Mouse (Mus musculus): Measurements from ENCODE around the gene Usp8. TPM values are rescaled to one million over a fixed set of nuclear protein-coding genes. Genes with fewer than 3 reads are reported as not detected.

The Usp8 gene
- polyA plus RNA-seq, 1 experiment from 2014 or later: 12.9 TPM

- Histone ChIP-seq H3K27ac (ENCODE audit: low read depth) (no peak overlapping the region), H3K9ac (replicated peaks) (no peak overlapping the region), H3K4me3 (ENCODE audit: low read depth, low read length) (no peak overlapping the region), H3K36me3 (replicated peaks; ENCODE audit: insufficient read depth, low read length) (no peaks in the 10 kb centered on the region), H3K9me3 (ENCODE audit: low read length) (no peaks in the 10 kb centered on the region), H3K4me2 (ENCODE audit: low read depth, low read length) (no peak overlapping the region), H3K4me1 (ENCODE audit: insufficient read depth) (no peaks in the 10 kb centered on the region), H3K27me3 (ENCODE audit: insufficient read depth, low read length) (no peaks in the 10 kb centered on the region)
- no peak for TF ChIP-seq EP300 (IDR thresholded peaks at IDR 0.05; ENCODE audit: low read depth)
- TF ChIP-seq CTCF (IDR thresholded peaks at IDR 0.05; ENCODE audit: low read depth): no peak
- no peak for DNase-seq
- WGBS (ENCODE audit: insufficient replicate concordance): 35% methylated on average over 1 of the region's 1 CpGs
- no peak for ATAC-seq
Observed at GRCm38 (mm10) chr2:126776416-126776815, 69.3 kb downstream of the Usp8 start.

- DNase-seq: no peak
- H3K36me3 ChIP-seq (replicated peaks; ENCODE audit: insufficient read depth, low read length): no peaks in the 10 kb centered on the region
- no peaks in the 10 kb centered on the region for H3K4me1 ChIP-seq (ENCODE audit: insufficient read depth)
- TF ChIP-seq CTCF (IDR thresholded peaks at IDR 0.05; ENCODE audit: low read depth): no peak
- no peak for TF ChIP-seq EP300 (IDR thresholded peaks at IDR 0.05; ENCODE audit: low read depth)
- no peaks in the 10 kb centered on the region for H3K27me3 ChIP-seq (ENCODE audit: insufficient read depth, low read length)
- WGBS (ENCODE audit: insufficient replicate concordance): 67% methylated on average over 4 of the region's 4 CpGs
- H3K9ac ChIP-seq (replicated peaks): no peak overlapping the region
- H3K4me2 ChIP-seq (ENCODE audit: low read depth, low read length): no peak overlapping the region
- no peak overlapping the region for H3K4me3 ChIP-seq (ENCODE audit: low read depth, low read length)
- H3K9me3 ChIP-seq (ENCODE audit: low read length): no peaks in the 10 kb centered on the region
- H3K27ac ChIP-seq (ENCODE audit: low read depth): no peak overlapping the region
- ATAC-seq: 0 out of 2 replicates have a peak, but pooled peaks have one; percentile 27
Observed at GRCm38 (mm10) chr2:126778806-126779205, 71.7 kb downstream of the Usp8 start.

- no peak for TF ChIP-seq EP300 (IDR thresholded peaks at IDR 0.05; ENCODE audit: low read depth)
- TF ChIP-seq CTCF (IDR thresholded peaks at IDR 0.05; ENCODE audit: low read depth): no peak
- Histone ChIP-seq H3K27me3 (ENCODE audit: insufficient read depth, low read length) (no peaks in the 10 kb centered on the region), H3K4me2 (ENCODE audit: low read depth, low read length) (no peak overlapping the region), H3K4me1 (ENCODE audit: insufficient read depth) (no peaks in the 10 kb centered on the region), H3K4me3 (ENCODE audit: low read depth, low read length) (no peak overlapping the region), H3K9ac (replicated peaks) (no peak overlapping the region), H3K36me3 (replicated peaks; ENCODE audit: insufficient read depth, low read length) (no peaks in the 10 kb centered on the region), H3K27ac (ENCODE audit: low read depth) (no peak overlapping the region), H3K9me3 (ENCODE audit: low read length) (no peaks in the 10 kb centered on the region)
- ATAC-seq (no peak), DNase-seq (no peak)
- WGBS (ENCODE audit: insufficient replicate concordance): 87% methylated on average over 10 of the region's 10 CpGs
Observed at GRCm38 (mm10) chr2:126780286-126780685, 73.2 kb downstream of the Usp8 start.

GRCm38 (mm10) chr2:126781478-126781877 lies 74.3 kb downstream of the Usp8 start:
- Histone ChIP-seq H3K27me3 (ENCODE audit: insufficient read depth, low read length) (no peaks in the 10 kb centered on the region), H3K36me3 (replicated peaks; ENCODE audit: insufficient read depth, low read length) (no peaks in the 10 kb centered on the region), H3K4me2 (ENCODE audit: low read depth, low read length) (no peak overlapping the region), H3K4me3 (ENCODE audit: low read depth, low read length) (no peak overlapping the region), H3K4me1 (ENCODE audit: insufficient read depth) (no peaks in the 10 kb centered on the region), H3K9ac (replicated peaks) (no peak overlapping the region), H3K27ac (ENCODE audit: low read depth) (no peak overlapping the region), H3K9me3 (ENCODE audit: low read length) (no peaks in the 10 kb centered on the region)
- DNase-seq (no peak), ATAC-seq (no peak)
- TF ChIP-seq CTCF (IDR thresholded peaks at IDR 0.05; ENCODE audit: low read depth) (no peak), EP300 (IDR thresholded peaks at IDR 0.05; ENCODE audit: low read depth) (no peak)
- 82% methylated on average over 1 of the region's 1 CpGs for WGBS (ENCODE audit: insufficient replicate concordance)

- ATAC-seq: no peak
- Histone ChIP-seq H3K4me1 (ENCODE audit: insufficient read depth) (no peaks in the 10 kb centered on the region), H3K36me3 (replicated peaks; ENCODE audit: insufficient read depth, low read length) (no peaks in the 10 kb centered on the region), H3K4me2 (ENCODE audit: low read depth, low read length) (no peak overlapping the region), H3K4me3 (ENCODE audit: low read depth, low read length) (no peak overlapping the region), H3K27ac (ENCODE audit: low read depth) (no peak overlapping the region), H3K9me3 (ENCODE audit: low read length) (no peaks in the 10 kb centered on the region), H3K27me3 (ENCODE audit: insufficient read depth, low read length) (no peaks in the 10 kb centered on the region), H3K9ac (replicated peaks) (no peak overlapping the region)
- 74% methylated on average over 3 of the region's 3 CpGs for WGBS (ENCODE audit: insufficient replicate concordance)
- TF ChIP-seq CTCF (IDR thresholded peaks at IDR 0.05; ENCODE audit: low read depth) (peak; percentile 54), EP300 (IDR thresholded peaks at IDR 0.05; ENCODE audit: low read depth) (no peak)
- no peak for DNase-seq
Observed at GRCm38 (mm10) chr2:126782433-126782832, 75.3 kb downstream of the Usp8 start.

- Histone ChIP-seq H3K9me3 (ENCODE audit: low read length) (no peaks in the 10 kb centered on the region), H3K4me1 (ENCODE audit: insufficient read depth) (0 out of 2 replicates have a peak, but pooled peaks cover 2% of the 10 kb centered on the region), H3K9ac (replicated peaks) (no peak within 1 kb of the TSS), H3K36me3 (replicated peaks; ENCODE audit: insufficient read depth, low read length) (no peaks in the 10 kb centered on the region), H3K27me3 (ENCODE audit: insufficient read depth, low read length) (no peaks in the 10 kb centered on the region), H3K4me2 (ENCODE audit: low read depth, low read length) (no peak within 1 kb of the TSS), H3K27ac (ENCODE audit: low read depth) (no peak within 1 kb of the TSS), H3K4me3 (ENCODE audit: low read depth, low read length) (no peak within 1 kb of the TSS)
- WGBS (ENCODE audit: insufficient replicate concordance): 70% methylated on average over 4 of the region's 4 CpGs
- TF ChIP-seq CTCF (IDR thresholded peaks at IDR 0.05; ENCODE audit: low read depth) (no peak), EP300 (IDR thresholded peaks at IDR 0.05; ENCODE audit: low read depth) (no peak)
- DNase-seq: no peak
- ATAC-seq: no peak
Observed at GRCm38 (mm10) chr2:126783370-126783769, 76.2 kb downstream of the Usp8 start, which contains the start of gene Usp50. Gene Usp50, minus strand, starts transcription at chr2:126783470.
